ENCODE assay signal across 17 mouse cellular contexts in the genomic region with DNA sequence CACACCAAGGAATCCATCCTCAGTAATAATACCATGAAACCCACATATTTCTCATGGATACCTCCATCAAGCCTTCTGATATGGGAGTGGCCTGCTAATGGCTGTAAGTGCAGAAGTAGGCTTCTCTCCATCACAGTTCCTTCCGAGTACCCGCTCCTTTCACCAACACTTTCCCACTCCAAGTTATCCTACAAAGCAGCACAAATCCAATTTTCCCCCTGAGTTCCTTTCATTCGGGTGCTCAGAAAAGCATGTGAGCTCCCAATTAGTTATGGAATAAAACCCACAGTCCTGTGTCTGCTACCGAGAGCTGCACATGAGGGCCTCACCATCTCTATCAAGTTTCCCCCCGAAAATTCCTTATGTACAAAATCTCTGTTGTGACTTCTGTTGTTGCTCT.
"Had no signal": no experiment of that assay in that cellular context is flagged by ENCODE, and none has a peak within 500 bp of the region (broad histone marks: within the 10 kb centered on the region; RNA-seq: fewer than 3 reads in every experiment).

No protein-coding gene starts in this region.

- H3K9ac ChIP-seq: limb, embryonic 15.5 days; liver, embryonic 12.5 days; lung, embryonic 15.5 days; midbrain, embryonic 15.5 days; neural tube, embryonic 15.5 days; stomach, embryonic 15.5 days had no signal

- DNase-seq: kidney, postnatal 36 days; layer of hippocampus, adult 9-11 months; layer of hippocampus, postnatal 36 days; lung, postnatal 14 days; right cerebral cortex, postnatal 14 days; thymus, adult 2 months; thymus, postnatal 25 days had no signal

- ATAC-seq: liver, embryonic 12.5 days; midbrain, embryonic 15.5 days had no signal

- H3K36me3 ChIP-seq: limb, embryonic 15.5 days; liver, embryonic 12.5 days; lung, embryonic 15.5 days; midbrain, embryonic 15.5 days; neural tube, embryonic 15.5 days; stomach, embryonic 15.5 days had no signal

- H3K4me2 ChIP-seq: limb, embryonic 15.5 days; liver, embryonic 12.5 days; lung, embryonic 15.5 days; midbrain, embryonic 11.5 days; midbrain, embryonic 15.5 days; neural tube, embryonic 15.5 days; stomach, embryonic 15.5 days had no signal

- H3K9me3 ChIP-seq: limb, embryonic 15.5 days; liver, embryonic 12.5 days; lung, embryonic 15.5 days; midbrain, embryonic 15.5 days; neural tube, embryonic 15.5 days; stomach, embryonic 15.5 days had no signal

- H3K27ac ChIP-seq: kidney, postnatal 0 days; liver, embryonic 12.5 days; lung, embryonic 15.5 days; macrophage; midbrain, embryonic 15.5 days; neural tube, embryonic 15.5 days; stomach, embryonic 15.5 days had no signal

- H3K27me3 ChIP-seq: limb, embryonic 15.5 days; liver, embryonic 12.5 days; lung, embryonic 15.5 days; midbrain, embryonic 15.5 days; neural tube, embryonic 15.5 days; stomach, embryonic 15.5 days had no signal

- H3K4me3 ChIP-seq: limb, embryonic 15.5 days; liver, embryonic 12.5 days; lung, embryonic 15.5 days; megakaryocyte, embryonic 14.5 days; midbrain, embryonic 15.5 days; neural tube, embryonic 15.5 days; stomach, embryonic 15.5 days had no signal

- H3K4me1 ChIP-seq: liver, embryonic 12.5 days; lung, embryonic 15.5 days; megakaryocyte, embryonic 14.5 days; midbrain, embryonic 15.5 days; neural tube, embryonic 15.5 days; stomach, embryonic 15.5 days had no signal
